Mouse (Mus musculus) CH12.LX (cell line): ENCODE results near the gene Hck. TPM values are rescaled to one million over a fixed set of nuclear protein-coding genes. Genes with fewer than 3 reads are reported as not detected.
A peak's percentile ranks its signal among the peaks of the same experiment; 100 is the strongest.

ENCODE experiments used
- DNase-seq: peaks from one replicate; pipeline ENCODE4 v3.0.0-alpha.2; 2013; ENCODE audit errors: extremely low read depth
- H3K27ac ChIP-seq: 2 replicates; pipeline ENCODE4 v1.5.1; 2012; ENCODE audit warnings: low read depth, mild to moderate bottlenecking, control low read depth, moderate library complexity; ENCODE audit not compliant: insufficient read depth
- H3K27me3 ChIP-seq: replicated peaks from 2 replicates; pipeline ENCODE3; 2012; ENCODE audit warnings: inconsistent platforms
- H3K36me3 ChIP-seq, 2 experiments: replicated peaks in 1 of 2; 2 replicates each; pipeline versions ENCODE3 to v1.6.1; 2012; ENCODE audit warnings: inconsistent platforms in 1 of 2, low read length in 1 of 2, mild to moderate bottlenecking in 1 of 2, mixed read lengths in 1 of 2, moderate library complexity in 1 of 2; ENCODE audit not compliant: control insufficient read depth in 1 of 2, insufficient read depth in 1 of 2
- H3K4me1 ChIP-seq, 2 experiments: 2 replicates each; pipeline ENCODE4 v1.6.1; 2012; ENCODE audit warnings: inconsistent platforms in 1 of 2, moderate library complexity in 1 of 2; ENCODE audit not compliant: insufficient read depth in 2 of 2, control insufficient read depth in 1 of 2
- H3K4me2 ChIP-seq: 2 replicates; pipeline ENCODE4 v1.6.1; 2012; ENCODE audit warnings: low read depth, mild to moderate bottlenecking, control low read depth; ENCODE audit not compliant: poor library complexity, insufficient read depth, severe bottlenecking
- H3K4me3 ChIP-seq, 3 experiments: fragments of 150-350 bp in 1 of 3; sonication (generic) in 1 of 3; replicated peaks in 1 of 3; 2 replicates each; pipeline versions ENCODE3 to v1.5.1; 2011 to 2012; ENCODE audit warnings: low read depth in 2 of 3, low read length in 2 of 3, mild to moderate bottlenecking in 2 of 3, moderate library complexity in 2 of 3, control low read depth in 1 of 3, improper control_type of control experiment in 1 of 3, inconsistent platforms in 1 of 3, mixed read lengths in 1 of 3; ENCODE audit not compliant: poor library complexity in 1 of 3
- H3K79me2 ChIP-seq: replicated peaks from 2 replicates; pipeline ENCODE4 v1.6.1; 2012; ENCODE audit warnings: mild to moderate bottlenecking, moderate library complexity; ENCODE audit not compliant: control insufficient read depth, poor library complexity, insufficient read depth, severe bottlenecking; ENCODE audit errors: extremely low read depth
- H3K9ac ChIP-seq: 2 replicates; pipeline ENCODE4 v1.6.1; 2012; ENCODE audit warnings: low read depth, mild to moderate bottlenecking, control low read depth, moderate library complexity; ENCODE audit not compliant: insufficient read depth
- H3K9me3 ChIP-seq: replicated peaks from 2 replicates; pipeline ENCODE3; 2012; ENCODE audit warnings: low read length, inconsistent platforms, mixed read lengths
- CHD1 ChIP-seq: IDR thresholded peaks from 2 replicates; pipeline ENCODE4 v1.6.1; 2012; ENCODE audit warnings: low read depth, low read length, improper control_type of control experiment, inconsistent platforms
- CHD2 ChIP-seq: IDR thresholded peaks from 2 replicates; pipeline ENCODE4 v1.6.1; 2011; ENCODE audit warnings: low read length, improper control_type of control experiment
- CTCF ChIP-seq, 2 experiments: IDR thresholded peaks in 1 of 2; conservative IDR thresholded peaks in 1 of 2; 2 replicates each; pipeline ENCODE4 v1.5.1; 2011 to 2012; ENCODE audit warnings: low read depth in 2 of 2, low read length in 2 of 2, improper control_type of control experiment in 1 of 2, inconsistent platforms in 1 of 2, mild to moderate bottlenecking in 1 of 2, moderate library complexity in 1 of 2
- ETS1 ChIP-seq: conservative IDR thresholded peaks from 2 replicates; pipeline ENCODE4 v1.6.1; 2012; ENCODE audit warnings: low read depth, mild to moderate bottlenecking, inconsistent platforms, low read length, improper control_type of control experiment, moderate library complexity
- GABPA ChIP-seq: IDR thresholded peaks from 2 replicates; pipeline ENCODE4 v1.6.1; 2012; ENCODE audit warnings: low read depth, low read length, improper control_type of control experiment, inconsistent platforms; ENCODE audit not compliant: insufficient replicate concordance
- JUN ChIP-seq: IDR thresholded peaks from 2 replicates; pipeline ENCODE4 v1.6.1; 2011; ENCODE audit warnings: low read depth, mild to moderate bottlenecking, low read length, improper control_type of control experiment, moderate library complexity; ENCODE audit not compliant: insufficient read depth
- JUND ChIP-seq: conservative IDR thresholded peaks from 2 replicates; pipeline ENCODE4 v1.6.1; 2011; ENCODE audit warnings: low read depth, low read length, improper control_type of control experiment
- MAFK ChIP-seq: IDR thresholded peaks from 2 replicates; pipeline ENCODE4 v1.6.1; 2011; ENCODE audit warnings: low read length, improper control_type of control experiment; ENCODE audit not compliant: insufficient replicate concordance
- MEF2A ChIP-seq: IDR thresholded peaks from 2 replicates; pipeline ENCODE4 v1.6.1; 2014; ENCODE audit warnings: low read depth, mild to moderate bottlenecking, inconsistent platforms, low read length, improper control_type of control experiment, borderline replicate concordance
- MYC ChIP-seq: IDR thresholded peaks from 2 replicates; pipeline ENCODE4 v1.6.1; 2011; ENCODE audit warnings: low read depth, mild to moderate bottlenecking, improper control_type of control experiment, low read length
- NRF1 ChIP-seq: IDR thresholded peaks from 2 replicates; pipeline ENCODE4 v1.6.1; 2014; ENCODE audit warnings: low read depth, mild to moderate bottlenecking, inconsistent platforms, low read length, improper control_type of control experiment, moderate library complexity
- POLR2A ChIP-seq: IDR thresholded peaks from 2 replicates; pipeline ENCODE4 v1.6.1; 2011; ENCODE audit warnings: low read depth, mild to moderate bottlenecking, improper control_type of control experiment, low read length
- SIN3A ChIP-seq: IDR thresholded peaks from 2 replicates; pipeline ENCODE4 v1.6.1; 2012; ENCODE audit warnings: low read length, improper control_type of control experiment, inconsistent platforms
- TCF12 ChIP-seq: IDR thresholded peaks from 2 replicates; pipeline ENCODE4 v1.6.1; 2014; ENCODE audit warnings: low read depth, mild to moderate bottlenecking, inconsistent platforms, low read length, improper control_type of control experiment
- ZC3H11A ChIP-seq: IDR thresholded peaks from 2 replicates; pipeline ENCODE4 v1.6.1; 2012; ENCODE audit warnings: low read depth, mild to moderate bottlenecking, inconsistent platforms, low read length, improper control_type of control experiment
- ZKSCAN1 ChIP-seq: IDR thresholded peaks from 2 replicates; pipeline ENCODE4 v1.6.1; 2012; ENCODE audit warnings: low read depth, inconsistent platforms, low read length, improper control_type of control experiment, borderline replicate concordance
- dilution Hi-C: fragments of 300-500 bp; cut with MboI; formaldehyde crosslinking; loops from 2 replicates; pipeline ENCODE4 v1.14.3; 2020; ENCODE audit warnings: low sequenced_read_pairs; ENCODE audit not compliant: extremely low pct_unique_long_range_greater_than_20kb, extremely low pct_ligation_motif_present
- in situ Hi-C: fragments of 300-500 bp; cut with MboI; formaldehyde crosslinking; loops from 3 replicates; pipeline ENCODE4 v1.14.3; 2019; ENCODE audit warnings: low sequenced_read_pairs, low pct_ligation_motif_present, low pct_unique_long_range_greater_than_20kb, mixed read lengths
- polyA plus RNA-seq: library from polyadenylated mRNA; unstranded; fragments of >175 nt; gene quantifications from 2 replicates; pipeline ENCODE4 v1.2.1, GENCODE M21; 2012; ENCODE audit warnings: low read depth; ENCODE audit not compliant: insufficient read length
- total RNA-seq, 2 experiments: library from RNA; depleted of rRNA; stranded (reverse); fragments of 300-350 nt in 1 of 2; fragments of >200 nt in 1 of 2; gene quantifications; 2 replicates each; pipeline ENCODE4 v1.2.3; 2012 to 2014

Hck gene
- total and polyA plus RNA-seq, 3 experiments = 0.08 to 0.68 (median 0.63) TPM

- Histone ChIP-seq H3K27ac (no peak overlapping the region), H3K4me3 (no peak overlapping the region), H3K9ac (no peak overlapping the region), H3K4me1 (peaks cover 3 to 5% of the 10 kb centered on the region in 2 experiments; a peak in 2 of 4 replicates), H3K36me3 (no peaks in the 10 kb centered on the region), H3K79me2 (no peaks in the 10 kb centered on the region), H3K27me3 (peaks cover 81% of the 10 kb centered on the region), H3K4me2 (0 out of 2 replicates have a peak overlapping the region, but pooled peaks have one; percentile 33)
- dilution Hi-C loops = no loop called here
- in situ Hi-C loops = no loop called here
- DNase-seq = no peak
- TF ChIP-seq NRF1 (peak; percentile 33; the same call in 1 of the 2 replicates), ETS1 (no peak)
- TF ChIP-seq, all 38 proteins: peak for 1
- no peaks in the 10 kb centered on the region for H3K9me3 ChIP-seq
Measured at GRCm38 (mm10) chr2:153107802-153108201, 466 bp upstream of the Hck start.

GRCm38 (mm10) chr2:153109596-153109995, 1.3 kb downstream of the Hck start:
- dilution Hi-C loops = no loop called here
- Histone ChIP-seq H3K4me2 (no peak overlapping the region), H3K79me2 (no peaks in the 10 kb centered on the region), H3K36me3 (no peaks in the 10 kb centered on the region), H3K4me1 (peaks cover 3 to 5% of the 10 kb centered on the region in 2 experiments; a peak in 2 of 4 replicates), H3K4me3 (no peak overlapping the region), H3K27me3 (peaks cover 78% of the 10 kb centered on the region), H3K27ac (no peak overlapping the region), H3K9me3 (no peaks in the 10 kb centered on the region), H3K9ac (no peak overlapping the region)
- TF ChIP-seq ETS1 (no peak), MAFK (no peak), JUND (no peak), POLR2A (no peak), GABPA (no peak), ZC3H11A (no peak), CHD2 (no peak), JUN (no peak), NRF1 (no peak), SIN3A (no peak), ZKSCAN1 (no peak), TCF12 (no peak), MYC (no peak), CTCF (conservative IDR thresholded peaks at IDR 0.05 in 1 of 2, IDR thresholded peaks at IDR 0.05 in 1 of 2; ENCODE audit: low read depth in 2 of 2, low read length in 2 of 2) (no peak), MEF2A (no peak), CHD1 (no peak)
- DNase-seq = no peak
- in situ Hi-C loops = no loop called here
